Mouse (Mus musculus): ENCODE results near the gene Ifit1.

Ifit1 gene

GRCm38 (mm10) chr19:34650276-34650675 is 9.6 kb downstream of the Ifit1 start:
- in situ Hi-C loops (cut with MboI; ENCODE audit: unreplicated experiment in 2 of 2), result loop anchor here (25.0 kb wide), 2 partner anchors 1263 to 1787 kb away; partner anchors contain the start of gene Rnls (in 1 of the 2)

- in situ Hi-C loops (cut with MboI; ENCODE audit: unreplicated experiment in 2 of 2), result loop anchor here (25.0 kb wide), 2 partner anchors 1264 to 1786 kb away; partner anchors contain the start of gene Rnls (in 1 of the 2)
These were observed 10.3 kb downstream of the Ifit1 start for GRCm38 (mm10) chr19:34650997-34651396.

- in situ Hi-C loops (cut with MboI; ENCODE audit: unreplicated experiment in 2 of 2), result loop anchor here (25.0 kb wide), 2 partner anchors 1268 to 1782 kb away; partner anchors contain the start of gene Rnls (in 1 of the 2)
These were observed 14.6 kb downstream of the Ifit1 start for GRCm38 (mm10) chr19:34655227-34655805.

DNA sequence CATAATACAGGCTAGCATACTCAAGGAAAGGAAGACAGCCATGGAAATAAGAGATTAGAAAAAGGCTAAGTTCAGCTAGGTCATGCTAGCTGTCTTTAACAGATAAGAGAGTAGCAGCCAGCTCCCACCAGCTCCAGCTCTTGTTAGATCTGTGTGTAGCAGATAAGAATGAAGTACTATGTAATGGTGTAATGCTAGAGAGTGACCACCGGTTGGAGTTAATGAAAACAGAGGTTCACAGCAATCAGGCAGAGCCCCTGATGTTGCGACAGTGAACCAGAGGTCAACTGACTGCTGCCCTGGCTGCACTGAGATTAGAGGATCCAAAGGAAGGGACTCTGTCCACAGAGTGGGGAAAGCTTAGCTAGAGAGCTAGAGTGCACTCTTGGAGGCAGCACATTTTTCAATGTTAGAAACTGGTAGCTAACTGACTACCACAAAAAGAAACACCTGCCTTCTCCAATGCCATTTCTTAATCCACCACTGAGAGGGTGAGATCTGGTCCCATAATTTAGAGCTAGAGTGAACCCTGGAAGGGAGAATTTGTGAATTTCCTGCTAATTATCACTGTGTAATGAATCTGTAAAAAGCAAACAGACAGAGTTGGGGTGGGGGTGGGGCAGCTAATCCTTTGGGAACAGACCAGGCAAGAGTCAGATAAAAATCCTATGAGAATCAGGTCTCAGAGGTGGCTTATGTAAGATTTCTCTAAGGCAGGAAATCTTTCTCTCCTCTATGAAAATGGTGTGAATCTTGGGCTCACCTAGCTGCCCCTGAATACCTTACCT is 16.0 kb downstream of the Ifit1 start:
- in situ Hi-C loops (cut with MboI; ENCODE audit: unreplicated experiment in 2 of 2), result loop anchor here (25.0 kb wide), 2 partner anchors 1269 to 1781 kb away; partner anchors contain the start of gene Rnls (in 1 of the 2)

GRCm38 (mm10) chr19:34662067-34662507 is 21.4 kb downstream of the Ifit1 start:
- in situ Hi-C loops (cut with MboI; ENCODE audit: unreplicated experiment in 2 of 2), result loop anchor here (5.0 to 25.0 kb wide), 10 partner anchors 115 to 1775 kb away; partner anchors contain the start of gene Rnls (in 1 of the 2)

GRCm38 (mm10) chr19:34662740-34663139 is 22.1 kb downstream of the Ifit1 start:
- in situ Hi-C loops (cut with MboI; ENCODE audit: unreplicated experiment in 2 of 2), result loop anchor here (5.0 to 25.0 kb wide), 10 partner anchors 115 to 1775 kb away; partner anchors contain the start of gene Rnls (in 1 of the 2)

- in situ Hi-C loops (cut with MboI; ENCODE audit: unreplicated experiment in 2 of 2), result loop anchor here (5.0 to 25.0 kb wide), 9 partner anchors 106 to 1771 kb away; partner anchors contain the start of gene Rnls (in 1 of the 2)
These were observed 25.5 kb downstream of the Ifit1 start for GRCm38 (mm10) chr19:34666127-34666526.

- in situ Hi-C loops (cut with MboI; ENCODE audit: unreplicated experiment in 2 of 2), result loop anchor here (25.0 kb wide), 2 partner anchors 1286 to 1764 kb away; partner anchors contain the start of gene Rnls (in 1 of the 2)
These were observed 32.8 kb downstream of the Ifit1 start for GRCm38 (mm10) chr19:34673476-34673875.

- in situ Hi-C loops (cut with MboI; ENCODE audit: unreplicated experiment in 2 of 2), result loop anchor here (25.0 kb wide), 2 partner anchors 209 to 234 kb away; partner anchors contain the start of genes Kif20b (in 1 of the 2) and Pank1 (in 1 of the 2)
These were observed 37.8 kb downstream of the Ifit1 start for GRCm38 (mm10) chr19:34678428-34678827.

DNA sequence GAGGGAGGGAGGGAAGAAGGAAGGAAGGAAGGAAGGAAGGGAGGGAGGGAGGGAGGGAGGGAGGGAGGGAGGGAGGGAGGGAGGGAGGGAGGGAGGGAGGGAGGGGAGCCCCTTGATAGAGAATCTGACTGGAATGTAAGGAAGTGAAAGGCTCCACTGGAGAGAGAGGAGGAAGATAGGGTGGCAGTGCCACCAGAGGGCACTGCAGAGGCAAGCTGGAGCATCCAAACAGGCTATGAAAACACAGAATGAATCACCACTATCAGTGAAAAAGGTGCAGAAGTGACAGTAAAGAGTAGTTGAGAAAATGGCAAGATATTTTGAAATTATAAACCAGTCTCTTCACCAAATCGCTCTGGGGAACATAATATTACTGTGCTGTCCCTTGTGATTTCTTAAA is 44.2 kb downstream of the Ifit1 start:
- in situ Hi-C loops (cut with MboI; ENCODE audit: unreplicated experiment in 2 of 2), result loop anchor here (5.0 to 25.0 kb wide), 3 partner anchors 72 to 227 kb away; partner anchors contain the start of genes Kif20b (in 1 of the 2) and Pank1 (in 1 of the 2)

DNA sequence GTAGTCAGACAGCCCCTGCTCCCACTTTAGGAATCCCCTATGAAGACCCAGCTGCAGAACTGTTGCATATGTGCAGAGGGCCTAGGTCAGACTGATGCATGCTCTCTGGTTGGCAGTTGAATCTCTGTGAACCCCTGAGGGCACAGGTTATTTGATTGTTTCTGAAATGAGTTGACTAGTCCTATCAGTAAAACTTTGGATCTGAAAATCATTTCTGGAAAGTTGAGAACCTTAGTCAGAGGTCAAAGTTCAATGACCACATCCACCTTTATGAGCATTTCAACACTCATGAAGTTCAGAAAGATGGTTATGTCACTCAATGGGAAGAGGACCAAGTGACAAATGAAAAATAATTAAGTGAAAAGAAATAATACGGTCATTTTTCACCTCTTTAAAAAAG is 44.9 kb downstream of the Ifit1 start:
- in situ Hi-C loops (cut with MboI; ENCODE audit: unreplicated experiment in 2 of 2), result loop anchor here (5.0 to 25.0 kb wide), 3 partner anchors 72 to 227 kb away; partner anchors contain the start of genes Kif20b (in 1 of the 2) and Pank1 (in 1 of the 2)

DNA sequence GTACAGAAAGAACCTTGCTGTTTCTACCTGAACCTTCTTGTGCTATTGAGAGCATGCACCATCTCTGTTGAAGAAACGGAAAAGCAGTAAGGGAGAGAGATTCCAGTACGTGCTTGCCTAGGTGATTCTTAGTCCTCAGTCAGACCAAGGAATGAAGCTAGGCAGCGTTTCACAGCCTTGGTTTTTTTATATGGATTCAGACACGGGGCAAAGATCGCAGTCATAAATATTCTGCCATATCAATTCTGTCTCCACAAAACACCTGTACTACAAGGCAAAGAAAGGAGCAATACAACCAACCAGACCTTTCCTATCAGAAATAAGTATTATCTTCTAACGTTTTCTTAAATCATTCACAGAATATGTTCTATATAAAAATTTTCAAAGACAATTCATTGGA is 50.7 kb downstream of the Ifit1 start:
- in situ Hi-C loops (cut with MboI; ENCODE audit: unreplicated experiment in 2 of 2), result loop anchor here (25.0 kb wide), 2 partner anchors 196 to 221 kb away; partner anchors contain the start of genes Kif20b (in 1 of the 2) and Pank1 (in 1 of the 2)

DNA sequence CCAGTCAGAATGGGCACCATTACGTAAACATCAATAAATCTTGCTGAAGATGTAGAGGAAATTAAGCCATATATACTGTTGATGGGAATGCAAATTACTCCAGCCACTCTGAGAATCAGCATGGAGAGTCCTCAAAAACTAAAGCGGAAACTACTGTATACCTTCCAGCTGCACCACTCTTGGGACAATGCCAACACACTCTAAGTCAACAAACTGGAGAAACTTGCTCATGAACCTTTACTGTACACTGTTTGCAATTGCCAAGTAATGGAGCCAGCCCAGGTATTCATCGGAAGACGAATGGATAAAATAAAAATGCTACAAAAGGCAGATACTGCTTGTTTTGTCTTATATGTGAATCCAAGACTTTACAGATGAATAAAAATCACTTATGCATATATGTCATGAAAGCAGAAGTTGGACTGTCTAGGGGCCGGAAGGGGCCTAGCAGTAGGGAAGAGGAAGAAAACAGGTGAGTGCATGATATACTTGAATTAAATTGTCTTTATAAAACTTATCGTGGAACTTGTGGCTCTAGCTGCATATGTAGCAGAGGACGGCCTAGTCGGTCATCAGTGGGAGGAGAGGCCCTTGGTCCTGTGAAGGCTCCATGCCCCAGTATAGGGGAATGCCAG is 55.8 kb downstream of the Ifit1 start:
- in situ Hi-C loops (cut with MboI; ENCODE audit: unreplicated experiment in 2 of 2), result loop anchor here (25.0 kb wide), 2 partner anchors 191 to 216 kb away; partner anchors contain the start of genes Kif20b (in 1 of the 2) and Pank1 (in 1 of the 2)

DNA sequence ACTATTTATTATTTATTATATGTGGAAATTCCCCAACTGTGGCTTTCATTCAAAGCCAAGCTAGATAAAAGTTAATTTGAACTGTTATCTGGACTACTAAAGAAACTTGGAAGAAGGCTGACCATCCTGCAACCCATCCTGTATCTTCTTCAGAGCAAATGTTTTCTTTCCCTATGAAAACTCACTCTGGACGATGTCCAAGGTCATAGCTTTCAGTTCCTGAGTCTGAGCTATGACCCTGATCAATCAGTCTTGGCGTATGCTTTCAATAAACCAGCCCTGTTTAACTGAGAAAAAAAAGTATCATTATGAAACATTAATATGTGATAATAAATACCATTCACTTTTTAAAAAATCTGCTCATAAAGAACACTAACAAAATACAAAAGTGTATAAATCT is 56.8 kb downstream of the Ifit1 start:
- in situ Hi-C loops (cut with MboI; ENCODE audit: unreplicated experiment in 2 of 2), result loop anchor here (25.0 kb wide), 2 partner anchors 190 to 215 kb away; partner anchors contain the start of genes Kif20b (in 1 of the 2) and Pank1 (in 1 of the 2)

DNA sequence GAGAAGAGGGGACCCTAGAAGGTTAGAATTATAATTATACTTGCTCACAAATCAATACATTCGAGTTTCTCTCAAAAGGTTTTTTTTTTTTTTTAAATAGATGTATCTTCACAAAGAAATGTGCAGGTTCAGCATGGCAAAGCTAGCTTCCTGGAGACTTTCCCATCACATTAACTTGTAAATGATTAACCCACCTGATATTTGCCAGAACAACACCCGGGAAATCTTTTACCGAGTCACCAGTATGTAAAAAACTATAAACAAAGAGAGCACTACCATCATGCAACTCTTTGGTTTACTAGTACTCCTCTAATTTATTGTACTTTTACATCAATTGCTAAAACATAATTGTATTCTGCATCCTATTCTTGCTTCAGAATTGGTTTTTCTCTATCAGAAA is 57.8 kb downstream of the Ifit1 start:
- in situ Hi-C loops (cut with MboI; ENCODE audit: unreplicated experiment in 2 of 2), result loop anchor here (25.0 kb wide), 2 partner anchors 189 to 214 kb away; partner anchors contain the start of genes Kif20b (in 1 of the 2) and Pank1 (in 1 of the 2)

DNA sequence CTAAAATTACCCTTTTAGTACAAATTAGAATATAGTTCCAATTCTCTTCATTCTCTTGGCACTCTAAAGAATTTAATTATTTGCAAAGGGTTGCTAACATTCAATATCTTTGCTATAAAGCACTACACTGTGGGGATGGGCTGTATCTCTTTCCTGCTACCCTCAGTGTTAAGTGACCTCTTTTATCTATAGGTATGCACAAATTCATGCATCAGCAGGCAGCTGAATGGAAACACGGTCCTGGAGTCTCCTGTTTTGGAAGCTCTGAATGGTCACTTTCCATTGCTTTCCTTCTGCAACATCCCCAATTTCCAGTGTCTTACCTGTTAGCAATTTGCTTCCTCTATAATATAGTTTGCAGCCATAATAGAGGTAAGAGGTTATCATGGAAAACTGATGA is 58.2 kb downstream of the Ifit1 start:
- in situ Hi-C loops (cut with MboI; ENCODE audit: unreplicated experiment in 2 of 2), result loop anchor here (25.0 kb wide), 2 partner anchors 188 to 213 kb away; partner anchors contain the start of genes Kif20b (in 1 of the 2) and Pank1 (in 1 of the 2)

DNA sequence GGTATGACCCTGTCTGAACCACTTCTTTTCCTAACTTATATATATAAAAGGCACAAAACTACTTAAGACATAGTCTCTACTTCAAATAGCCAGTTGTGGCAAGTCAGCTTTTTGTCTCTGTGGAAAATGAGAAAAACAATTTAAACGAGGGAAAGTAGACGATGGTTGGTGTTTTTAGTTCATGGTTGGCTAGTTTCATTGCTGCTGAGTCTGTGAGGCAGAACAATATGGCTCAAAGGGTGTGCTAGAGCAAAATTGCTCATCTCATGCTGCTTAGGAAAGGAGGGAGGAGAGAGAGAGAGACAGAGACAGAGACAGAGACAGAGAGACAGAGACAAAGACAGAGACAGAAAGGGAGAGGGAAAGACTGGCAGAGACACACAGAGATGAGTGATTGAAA is 58.6 kb downstream of the Ifit1 start:
- in situ Hi-C loops (cut with MboI; ENCODE audit: unreplicated experiment in 2 of 2), result loop anchor here (25.0 kb wide), 2 partner anchors 188 to 213 kb away; partner anchors contain the start of genes Kif20b (in 1 of the 2) and Pank1 (in 1 of the 2)

Measured in v-Abl transformed pro-B cells (cell line).